Mouse (Mus musculus): ENCODE results near the gene Ap1s1.

Gene Ap1s1

GRCm38 (mm10) chr5:137045402-137046323 lies at the start of gene Ap1s1:
Gene Ap1s1, minus strand, starts transcription at chr5:137046135.
- DNase-seq (ENCODE audit: low spot score in 2 of 2) = peak; percentile 97 to 99

GRCm38 (mm10) chr5:137095135-137095534 lies 49.2 kb upstream of the Ap1s1 start:
- DNase-seq (ENCODE audit: low spot score in 2 of 2) = no peak

- DNase-seq (ENCODE audit: low spot score in 2 of 2) = no peak
Observed at GRCm38 (mm10) chr5:137093720-137094119, 47.8 kb upstream of the Ap1s1 start.

- DNase-seq (ENCODE audit: low spot score in 2 of 2) = no peak
Observed at GRCm38 (mm10) chr5:137091560-137091959, 45.6 kb upstream of the Ap1s1 start.

GRCm38 (mm10) chr5:137090870-137091269 lies 44.9 kb upstream of the Ap1s1 start:
- DNase-seq (ENCODE audit: low spot score in 2 of 2) = no peak

- no peak for DNase-seq (ENCODE audit: low spot score in 2 of 2)
Observed at GRCm38 (mm10) chr5:137087410-137087809, 41.5 kb upstream of the Ap1s1 start.

- DNase-seq (ENCODE audit: low spot score in 2 of 2) = no peak
Observed at GRCm38 (mm10) chr5:137085731-137086130, 39.8 kb upstream of the Ap1s1 start.

- DNase-seq (ENCODE audit: low spot score in 2 of 2) = no peak
Observed at GRCm38 (mm10) chr5:137085021-137085420, 39.1 kb upstream of the Ap1s1 start.

- DNase-seq (ENCODE audit: low spot score in 2 of 2) = no peak
Observed at GRCm38 (mm10) chr5:137083051-137083450, 37.1 kb upstream of the Ap1s1 start.

GRCm38 (mm10) chr5:137079849-137080248 lies 33.9 kb upstream of the Ap1s1 start:
- no peak for DNase-seq (ENCODE audit: low spot score in 2 of 2)

- no peak for DNase-seq (ENCODE audit: low spot score in 2 of 2)
Observed at GRCm38 (mm10) chr5:137078616-137079015, 32.7 kb upstream of the Ap1s1 start.

- DNase-seq (ENCODE audit: low spot score in 2 of 2) = no peak
Observed at GRCm38 (mm10) chr5:137078041-137078440, 32.1 kb upstream of the Ap1s1 start.

- DNase-seq (ENCODE audit: low spot score in 2 of 2) = no peak
Observed at GRCm38 (mm10) chr5:137077187-137077586, 31.3 kb upstream of the Ap1s1 start.

- DNase-seq (ENCODE audit: low spot score in 2 of 2) = no peak
Observed at GRCm38 (mm10) chr5:137076191-137076930, 30.4 kb upstream of the Ap1s1 start.

- no peak for DNase-seq (ENCODE audit: low spot score in 2 of 2)
Observed at GRCm38 (mm10) chr5:137075726-137076125, 29.8 kb upstream of the Ap1s1 start.

GRCm38 (mm10) chr5:137074191-137074651 lies 28.3 kb upstream of the Ap1s1 start:
- DNase-seq (ENCODE audit: low spot score in 2 of 2) = no peak

- no peak for DNase-seq (ENCODE audit: low spot score in 2 of 2)
Observed at GRCm38 (mm10) chr5:137073141-137073540, 27.2 kb upstream of the Ap1s1 start.

GRCm38 (mm10) chr5:137072079-137072960 lies 26.4 kb upstream of the Ap1s1 start, which contains the start of gene Serpine1:
Gene Serpine1, minus strand, starts transcription at chr5:137072268.
- peak in 1 of 2 experiments; percentile 66 for DNase-seq (ENCODE audit: low spot score in 2 of 2)

- no peak for DNase-seq (ENCODE audit: low spot score in 2 of 2)
Observed at GRCm38 (mm10) chr5:137070881-137071605, 25.1 kb upstream of the Ap1s1 start.

- no peak for DNase-seq (ENCODE audit: low spot score in 2 of 2)
Observed at GRCm38 (mm10) chr5:137068711-137069110, 22.8 kb upstream of the Ap1s1 start.

- DNase-seq (ENCODE audit: low spot score in 2 of 2) = no peak
Observed at GRCm38 (mm10) chr5:137065923-137066322, 20.0 kb upstream of the Ap1s1 start.
